Mouse (Mus musculus): ENCODE measurements at regions not wholly inside any gene's neighbourhood (a gene's known extent, or its start where the extent isn't known, plus 50 kb on each side); places are given as distances from the start of the nearest gene placed in this dataset.

DNA sequence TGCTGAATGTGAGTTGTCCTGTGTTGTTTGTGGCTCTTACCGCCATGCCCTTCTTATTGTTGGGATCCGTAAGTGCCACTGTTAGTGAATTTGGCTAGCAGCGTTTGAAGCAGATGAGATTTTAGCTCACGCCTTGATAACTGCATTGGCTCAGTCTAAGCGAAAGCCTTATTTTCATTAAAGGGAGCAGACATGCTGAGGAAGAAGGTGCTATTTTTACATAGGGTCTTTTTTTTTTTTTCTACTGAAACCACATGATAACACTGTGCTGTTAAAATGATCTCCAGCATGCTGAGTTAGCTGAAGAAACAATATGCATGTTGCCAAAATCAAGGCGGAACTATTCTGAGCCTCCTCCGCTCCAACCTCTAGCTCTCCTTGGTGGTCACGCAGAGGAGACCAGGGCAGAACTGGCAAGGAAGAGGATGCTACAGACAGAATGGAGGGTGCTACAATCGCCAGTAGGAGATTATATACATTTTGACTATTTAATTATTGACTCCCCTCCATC lies 111.2 kb upstream of the Jade1 start:
- Histone ChIP-seq H3K4me3 (replicated peaks) (no peak overlapping the region), H3K27ac (no peak overlapping the region), H3K4me2 (no peak overlapping the region), H3K9ac (replicated peaks) (no peak overlapping the region), H3K36me3 (no peaks in the 10 kb centered on the region), H3K4me1 (replicated peaks) (no peaks in the 10 kb centered on the region), H3K27me3 (no peaks in the 10 kb centered on the region), H3K9me3 (peaks cover 4% of the 10 kb centered on the region; the same call in 1 of the 2 replicates)
- WGBS: 90% methylated on average over 9 of the region's 9 CpGs
- no peak for ATAC-seq (ENCODE audit: insufficient number of reproducible peaks, insufficient read depth, low FRiP score, low TSS enrichment, low read depth)

DNA sequence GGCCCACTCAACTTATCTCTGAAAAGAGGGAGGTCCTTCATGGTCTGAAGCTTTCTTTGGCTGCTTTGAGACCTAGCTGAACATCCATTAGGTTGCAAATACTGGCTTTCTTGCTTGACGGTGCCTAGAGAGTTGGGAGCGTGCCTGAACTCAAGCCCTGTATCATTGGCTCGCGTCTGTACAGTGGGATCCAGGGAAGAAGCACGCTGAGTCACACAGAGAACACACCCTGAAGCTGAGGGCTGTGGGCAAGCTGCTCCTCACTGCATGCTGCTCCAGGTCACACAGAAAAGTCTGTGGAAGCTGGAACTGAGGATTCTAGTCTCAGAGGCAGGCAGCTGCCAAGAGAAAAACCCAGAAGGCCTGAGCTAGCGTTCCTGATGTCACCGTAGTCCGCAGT lies 119.3 kb upstream of the Jade1 start:
- H3K4me2 ChIP-seq: no peak overlapping the region
- WGBS: 91% methylated on average over 8 of the region's 8 CpGs
- no peaks in the 10 kb centered on the region for H3K9me3 ChIP-seq
- no peak overlapping the region for H3K9ac ChIP-seq (replicated peaks)
- no peaks in the 10 kb centered on the region for H3K36me3 ChIP-seq
- no peak overlapping the region for H3K27ac ChIP-seq
- H3K4me3 ChIP-seq (replicated peaks): no peak overlapping the region
- ATAC-seq (ENCODE audit: insufficient number of reproducible peaks, insufficient read depth, low FRiP score, low TSS enrichment, low read depth): no peak
- no peaks in the 10 kb centered on the region for H3K27me3 ChIP-seq
- no peaks in the 10 kb centered on the region for H3K4me1 ChIP-seq (replicated peaks)

DNA sequence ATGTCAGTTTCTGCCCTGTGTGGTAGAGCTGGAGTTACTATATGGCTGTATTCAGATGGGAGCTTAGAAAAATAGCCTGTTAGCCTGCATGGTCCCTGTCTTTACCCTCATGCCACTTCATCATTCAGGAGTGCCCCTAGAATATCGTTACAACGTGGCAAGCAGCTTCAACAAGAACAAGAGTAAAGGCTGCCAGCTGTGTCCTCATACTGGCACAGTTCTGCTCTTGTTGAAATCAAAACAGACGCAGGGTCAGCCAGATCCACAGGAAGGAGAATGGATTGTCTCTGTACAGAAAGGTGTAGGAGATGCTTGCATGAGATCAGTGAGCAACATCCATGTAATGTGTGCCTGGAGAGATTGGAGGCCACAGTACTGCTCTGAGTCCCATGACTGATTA lies 122.4 kb upstream of the Jade1 start:
- Histone ChIP-seq H3K9me3 (no peaks in the 10 kb centered on the region), H3K4me3 (replicated peaks) (no peak overlapping the region), H3K27me3 (no peaks in the 10 kb centered on the region), H3K9ac (replicated peaks) (no peak overlapping the region), H3K4me2 (no peak overlapping the region), H3K4me1 (replicated peaks) (peaks cover 9% of the 10 kb centered on the region), H3K36me3 (no peaks in the 10 kb centered on the region), H3K27ac (no peak overlapping the region)
- no peak for ATAC-seq (ENCODE audit: insufficient number of reproducible peaks, insufficient read depth, low FRiP score, low TSS enrichment, low read depth)
- WGBS: 77% methylated on average over 3 of the region's 3 CpGs

DNA sequence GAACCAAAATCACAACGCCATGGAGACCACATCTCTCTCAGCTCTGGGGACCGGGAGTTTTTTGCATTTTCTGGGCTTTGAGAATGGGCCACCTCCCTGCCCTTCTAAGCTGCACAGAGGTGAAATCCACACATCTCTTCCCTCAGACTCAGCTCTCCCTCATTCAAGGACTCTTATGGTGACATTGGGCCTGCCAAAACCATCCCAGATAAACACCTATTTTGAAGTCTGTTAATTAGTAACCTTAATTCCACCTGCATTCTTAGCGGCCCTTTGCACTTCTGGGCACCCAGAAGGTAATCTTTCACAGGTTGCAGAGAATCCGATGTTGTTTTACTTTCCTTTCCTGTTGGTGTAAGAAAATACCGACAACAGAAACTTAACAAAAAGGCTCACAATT lies 123.2 kb upstream of the Jade1 start:
- H3K4me3 ChIP-seq (replicated peaks): no peak overlapping the region
- no peaks in the 10 kb centered on the region for H3K27me3 ChIP-seq
- H3K27ac ChIP-seq: no peak overlapping the region
- peaks cover 9% of the 10 kb centered on the region for H3K4me1 ChIP-seq (replicated peaks)
- H3K9ac ChIP-seq (replicated peaks): no peak overlapping the region
- WGBS: 81% methylated on average over 5 of the region's 5 CpGs
- no peaks in the 10 kb centered on the region for H3K9me3 ChIP-seq
- no peak overlapping the region for H3K4me2 ChIP-seq
- no peaks in the 10 kb centered on the region for H3K36me3 ChIP-seq
- no peak for ATAC-seq (ENCODE audit: insufficient number of reproducible peaks, insufficient read depth, low FRiP score, low TSS enrichment, low read depth)

DNA sequence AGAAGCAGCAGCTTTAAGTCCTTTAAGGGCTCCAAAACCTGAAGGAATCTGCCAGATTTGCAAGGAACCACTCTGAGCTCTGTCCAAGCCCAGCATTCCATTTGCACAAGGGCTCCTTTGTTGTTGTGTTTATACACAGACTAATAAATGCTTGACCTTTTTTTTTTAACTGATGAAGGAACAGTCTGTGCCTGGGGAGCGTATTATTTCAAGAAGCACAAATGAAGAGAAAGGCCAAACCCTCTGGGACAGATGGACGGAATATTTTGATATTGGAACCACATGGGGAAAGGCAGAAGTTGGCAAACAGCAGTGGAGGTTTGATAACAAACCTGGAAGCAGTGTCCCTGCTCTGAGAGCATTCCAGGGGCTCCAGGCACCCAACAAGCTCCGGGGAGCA lies 125.3 kb upstream of the Jade1 start:
- Histone ChIP-seq H3K27ac (peak overlapping the region; percentile 75), H3K9ac (replicated peaks) (no peak overlapping the region), H3K36me3 (no peaks in the 10 kb centered on the region), H3K4me1 (replicated peaks) (peaks cover 9% of the 10 kb centered on the region), H3K27me3 (no peaks in the 10 kb centered on the region), H3K4me3 (replicated peaks) (no peak overlapping the region), H3K4me2 (0 out of 2 replicates have a peak overlapping the region, but pooled peaks have one; percentile 8), H3K9me3 (no peaks in the 10 kb centered on the region)
- WGBS: 35% methylated on average over 3 of the region's 3 CpGs
- ATAC-seq (ENCODE audit: insufficient number of reproducible peaks, insufficient read depth, low FRiP score, low TSS enrichment, low read depth): no peak

DNA sequence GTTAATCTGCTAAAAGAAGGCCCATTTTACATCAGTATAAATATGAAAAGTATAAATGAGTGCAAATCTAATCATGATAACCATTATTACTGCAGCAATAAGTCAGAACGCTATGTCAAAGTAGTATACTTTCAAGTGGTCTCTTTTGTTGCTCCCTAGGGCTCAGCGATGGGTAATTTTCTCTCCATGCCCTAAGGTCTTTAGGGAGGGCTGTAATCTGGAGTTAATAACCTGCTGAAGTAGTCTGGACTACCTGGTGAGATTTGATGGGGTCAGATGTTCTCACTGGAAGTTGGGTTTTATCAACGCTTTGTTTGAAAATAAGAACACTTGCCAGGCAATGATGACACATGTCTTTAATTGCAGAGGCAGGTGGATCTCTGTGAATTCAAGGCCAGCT lies 128.6 kb upstream of the Jade1 start:
- ATAC-seq (ENCODE audit: insufficient number of reproducible peaks, insufficient read depth, low FRiP score, low TSS enrichment, low read depth): no peak

DNA sequence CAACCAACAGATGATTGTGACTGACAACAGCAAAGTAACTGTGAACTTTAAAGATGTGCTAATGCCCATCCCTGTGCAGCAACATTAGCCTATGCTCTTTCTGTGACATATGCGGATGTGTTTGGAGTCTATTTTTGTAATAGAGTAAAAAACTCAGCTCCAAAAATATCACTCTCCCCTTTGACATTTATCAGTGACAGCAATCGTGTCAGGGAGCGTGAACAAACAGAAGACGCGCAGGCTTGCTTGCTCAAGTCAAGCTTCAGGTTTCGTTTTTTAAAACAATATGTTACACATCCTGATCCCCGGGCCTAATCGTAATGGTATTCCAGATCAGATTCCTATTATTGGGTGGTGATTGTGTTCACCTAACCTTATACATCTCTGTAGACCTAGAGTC lies 129.7 kb upstream of the Jade1 start:
- no peaks in the 10 kb centered on the region for H3K36me3 ChIP-seq
- no peak overlapping the region for H3K27ac ChIP-seq
- H3K9ac ChIP-seq (replicated peaks): no peak overlapping the region
- H3K27me3 ChIP-seq: no peaks in the 10 kb centered on the region
- no peak for ATAC-seq (ENCODE audit: insufficient number of reproducible peaks, insufficient read depth, low FRiP score, low TSS enrichment, low read depth)
- H3K4me2 ChIP-seq: no peak overlapping the region
- H3K4me3 ChIP-seq (replicated peaks): no peak overlapping the region
- H3K4me1 ChIP-seq (replicated peaks): peaks cover 25% of the 10 kb centered on the region
- H3K9me3 ChIP-seq: no peaks in the 10 kb centered on the region
- 87% methylated on average over 8 of the region's 8 CpGs for WGBS

More for the DNA sequence above, 128.6 kb upstream of the Jade1 start:
- H3K9me3 ChIP-seq: no peaks in the 10 kb centered on the region
- no peak overlapping the region for H3K4me2 ChIP-seq
- no peak overlapping the region for H3K27ac ChIP-seq
- H3K4me1 ChIP-seq (replicated peaks): peaks cover 25% of the 10 kb centered on the region
- no peak overlapping the region for H3K4me3 ChIP-seq (replicated peaks)
- H3K36me3 ChIP-seq: no peaks in the 10 kb centered on the region
- 46% methylated on average over 3 of the region's 3 CpGs for WGBS
- no peak overlapping the region for H3K9ac ChIP-seq (replicated peaks)
- H3K27me3 ChIP-seq: no peaks in the 10 kb centered on the region

DNA sequence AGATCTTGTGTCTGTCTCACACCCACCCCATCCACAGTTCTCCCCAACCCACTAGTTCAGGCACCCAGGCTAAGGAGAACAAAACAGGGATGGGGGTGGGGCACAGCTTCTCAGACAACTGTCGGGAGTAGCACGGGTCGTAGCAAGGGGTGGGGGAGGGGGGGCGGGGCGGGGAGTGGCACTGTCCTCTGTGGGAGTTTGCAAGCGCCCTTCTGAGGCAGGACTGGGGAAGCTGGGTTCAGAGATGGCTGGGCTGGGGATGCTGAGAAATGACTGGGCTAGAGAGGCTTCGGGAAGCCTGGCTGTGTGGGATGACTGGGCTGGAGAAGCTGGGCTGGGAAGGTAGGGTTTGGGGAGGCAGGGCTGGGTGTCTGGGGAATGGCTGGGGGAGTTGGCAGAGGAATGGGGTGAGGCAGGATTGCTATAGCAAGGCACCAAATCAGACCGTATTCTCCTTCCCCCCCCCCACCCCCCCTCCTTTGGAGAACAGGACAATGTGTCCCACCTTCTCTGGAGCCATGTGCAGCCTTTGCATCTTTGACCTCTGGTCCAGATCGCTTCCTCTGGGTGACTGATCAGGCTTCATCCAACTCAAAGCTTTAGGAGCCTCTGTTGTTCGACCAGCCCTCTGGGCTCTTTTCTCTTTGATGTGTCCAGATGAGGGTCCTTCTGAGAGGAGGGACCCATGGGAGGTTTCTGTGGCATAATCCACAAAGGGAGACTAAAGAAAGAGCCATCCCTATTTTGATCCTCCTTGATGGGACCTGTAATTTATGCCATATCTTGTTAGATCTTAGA lies 131.2 kb upstream of the Jade1 start:
- peaks cover 17% of the 10 kb centered on the region for H3K4me1 ChIP-seq (replicated peaks)
- WGBS: 9% methylated on average over 10 of the region's 10 CpGs
- no peaks in the 10 kb centered on the region for H3K27me3 ChIP-seq
- H3K27ac ChIP-seq: no peak overlapping the region
- no peaks in the 10 kb centered on the region for H3K9me3 ChIP-seq
- H3K36me3 ChIP-seq: no peaks in the 10 kb centered on the region
- H3K9ac ChIP-seq (replicated peaks): no peak overlapping the region
- H3K4me3 ChIP-seq (replicated peaks): no peak overlapping the region
- peak overlapping the region; percentile 15; the same call in 1 of the 2 replicates for H3K4me2 ChIP-seq
- no peak for ATAC-seq (ENCODE audit: insufficient number of reproducible peaks, insufficient read depth, low FRiP score, low TSS enrichment, low read depth)

DNA sequence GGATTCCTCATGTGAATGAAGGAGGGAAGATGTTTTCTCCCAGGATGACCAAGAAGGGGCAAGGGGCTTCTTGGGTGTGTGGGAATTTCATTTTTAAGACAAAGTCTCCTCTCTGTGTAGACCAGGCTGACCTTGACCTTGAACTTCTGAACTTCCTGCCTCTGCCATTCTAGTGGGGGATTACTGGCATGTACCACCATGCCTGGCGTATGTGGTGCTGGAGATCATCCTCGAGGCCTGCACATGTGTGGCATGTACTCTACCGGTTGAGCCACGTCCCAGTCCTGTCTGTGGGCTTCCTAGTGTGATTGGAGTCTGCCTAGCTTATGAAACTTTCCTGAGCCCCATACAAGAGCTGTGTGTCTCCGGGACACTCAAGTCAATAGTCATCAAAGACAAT lies 131.9 kb upstream of the Jade1 start:
- H3K36me3 ChIP-seq: no peaks in the 10 kb centered on the region
- 46% methylated on average over 5 of the region's 5 CpGs for WGBS
- H3K4me2 ChIP-seq: 0 out of 2 replicates have a peak overlapping the region, but pooled peaks have one; percentile 10
- no peak overlapping the region for H3K4me3 ChIP-seq (replicated peaks)
- H3K27me3 ChIP-seq: no peaks in the 10 kb centered on the region
- no peak overlapping the region for H3K27ac ChIP-seq
- no peak overlapping the region for H3K9ac ChIP-seq (replicated peaks)
- no peaks in the 10 kb centered on the region for H3K9me3 ChIP-seq
- no peak for ATAC-seq (ENCODE audit: insufficient number of reproducible peaks, insufficient read depth, low FRiP score, low TSS enrichment, low read depth)
- H3K4me1 ChIP-seq (replicated peaks): peaks cover 17% of the 10 kb centered on the region

DNA sequence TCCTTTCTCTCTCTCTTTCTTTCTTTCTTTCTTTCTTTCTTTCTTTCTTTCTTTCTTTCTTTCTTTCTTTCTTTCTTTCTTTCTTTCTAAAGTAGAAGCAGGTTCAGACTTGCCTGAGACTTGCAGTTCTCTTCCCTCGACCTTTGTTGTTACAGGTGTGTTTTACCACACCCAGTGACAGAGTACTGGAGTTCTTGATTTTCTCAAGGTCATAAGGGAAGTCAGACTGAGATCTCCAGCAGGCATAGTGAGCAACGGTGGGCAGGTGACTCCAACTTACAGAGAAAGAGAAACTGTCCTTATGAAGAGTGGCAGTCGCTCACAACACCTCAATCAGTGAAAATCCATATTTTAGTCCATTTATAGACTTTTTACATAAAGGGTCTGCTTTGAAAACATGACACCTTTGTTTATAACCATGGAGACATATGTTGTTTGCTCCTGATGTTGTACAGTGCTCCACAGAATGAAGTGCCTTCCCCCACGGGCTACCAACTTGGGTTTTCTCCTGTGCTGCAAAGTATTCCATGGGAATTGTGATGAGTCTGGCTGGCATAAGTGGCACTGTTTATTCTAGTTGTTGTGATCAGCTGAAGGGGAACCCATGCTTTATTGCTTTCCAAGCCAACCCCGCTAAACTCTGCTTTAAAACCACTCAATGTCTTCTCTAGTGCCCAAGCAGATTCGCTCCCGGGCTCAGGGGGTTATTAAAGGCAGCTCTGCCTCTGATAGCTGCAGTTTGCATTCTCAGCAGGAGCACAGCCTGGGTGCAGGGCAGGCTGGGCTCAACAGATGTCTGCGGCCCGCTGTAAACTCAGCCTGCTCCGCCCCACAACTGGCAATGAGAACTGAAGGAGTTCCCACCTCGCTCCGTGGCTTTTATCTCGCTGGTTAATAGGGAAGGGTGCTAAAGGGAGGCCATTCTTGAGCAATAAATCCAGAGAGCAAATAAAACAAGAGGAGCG lies 132.6 kb upstream of the Jade1 start:
- no peak overlapping the region for H3K9ac ChIP-seq (replicated peaks)
- H3K4me3 ChIP-seq (replicated peaks): no peak overlapping the region
- peaks cover 17% of the 10 kb centered on the region for H3K4me1 ChIP-seq (replicated peaks)
- 11% methylated on average over 14 of the region's 14 CpGs for WGBS
- H3K4me2 ChIP-seq: peak overlapping the region; percentile 10; the same call in 1 of the 2 replicates
- ATAC-seq (ENCODE audit: insufficient number of reproducible peaks, insufficient read depth, low FRiP score, low TSS enrichment, low read depth): no peak
- no peak overlapping the region for H3K27ac ChIP-seq
- no peaks in the 10 kb centered on the region for H3K36me3 ChIP-seq
- no peaks in the 10 kb centered on the region for H3K9me3 ChIP-seq
- H3K27me3 ChIP-seq: no peaks in the 10 kb centered on the region

DNA sequence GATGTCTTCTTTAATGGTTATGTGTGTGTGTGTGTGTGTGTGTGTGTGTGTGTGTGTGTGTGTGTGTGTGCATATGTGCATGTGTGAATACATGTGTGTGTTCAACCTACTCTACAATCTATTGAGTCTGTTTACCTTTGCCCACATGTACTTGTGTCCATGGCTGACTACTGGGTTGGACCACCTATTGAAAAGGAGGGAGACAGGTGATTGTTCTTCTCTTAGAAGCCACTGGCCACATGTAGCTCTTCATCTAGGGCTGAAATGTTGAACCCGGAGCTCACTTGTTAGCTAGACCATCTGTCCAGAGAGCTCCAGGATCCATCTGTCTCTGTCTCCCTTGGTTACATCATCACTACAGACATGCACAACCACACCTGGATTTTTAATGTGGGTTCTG lies 141.8 kb upstream of the Jade1 start:
- 85% methylated on average over 1 of the region's 1 CpGs for WGBS
- Histone ChIP-seq H3K4me3 (replicated peaks) (no peak overlapping the region), H3K27me3 (0 out of 2 replicates have a peak, but pooled peaks cover 3% of the 10 kb centered on the region), H3K4me2 (no peak overlapping the region), H3K4me1 (replicated peaks) (0 out of 2 replicates have a peak, but pooled peaks cover 4% of the 10 kb centered on the region), H3K36me3 (no peaks in the 10 kb centered on the region), H3K27ac (no peak overlapping the region), H3K9ac (replicated peaks) (no peak overlapping the region), H3K9me3 (no peaks in the 10 kb centered on the region; the same call in 1 of the 2 replicates)
- ATAC-seq (ENCODE audit: insufficient number of reproducible peaks, insufficient read depth, low FRiP score, low TSS enrichment, low read depth): no peak
